Mouse (Mus musculus) spleen, embryonic (tissue): Measurements from ENCODE around the gene Kcnt2.

Experiments used
- CTCF ChIA-PET: fragments of 350-600 bp; sonication (Branson Sonifier 250); formaldehyde crosslinking; loops from one replicate; lab custom pipeline; 2022; lab: Charles Lee

Kcnt2 gene

DNA sequence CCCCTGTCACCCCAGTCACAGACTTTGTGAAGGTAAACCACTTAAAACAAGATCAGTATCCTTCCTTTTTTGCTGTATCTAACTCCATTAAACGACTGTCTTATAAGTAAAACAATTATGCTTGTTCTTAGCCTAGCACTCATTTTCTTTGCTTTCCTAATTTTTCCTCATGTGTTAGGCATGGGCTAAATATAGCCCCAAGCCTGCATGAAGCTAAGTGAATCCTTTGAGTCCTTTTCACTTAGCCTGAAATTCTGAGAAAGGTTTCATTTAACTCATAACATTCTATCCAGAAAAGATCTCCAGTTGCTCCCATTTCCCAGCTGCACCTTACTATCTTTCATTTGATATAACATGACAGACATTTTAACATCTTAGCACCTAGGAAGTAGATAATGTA lies 127.6 kb downstream of the Kcnt2 start:
- CTCF ChIA-PET: no interaction called here

DNA sequence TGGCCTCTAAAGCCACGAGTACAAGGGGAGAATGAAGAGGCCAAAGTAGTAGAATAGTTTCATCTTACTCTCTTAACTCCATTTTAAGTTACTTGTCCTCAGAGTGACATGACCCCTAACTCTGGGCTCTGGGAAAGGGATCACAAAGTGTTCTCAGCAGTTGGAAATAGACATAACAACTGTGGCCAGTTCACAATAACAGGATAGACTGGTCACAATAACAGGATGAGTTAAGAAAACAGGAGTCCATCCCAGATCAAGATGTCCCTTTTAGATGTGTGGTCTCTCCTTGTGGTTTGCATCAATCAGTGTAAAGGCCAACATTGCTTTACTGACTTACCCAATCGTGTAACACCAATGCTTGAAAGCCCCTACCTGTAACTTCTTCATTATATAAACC lies 132.8 kb downstream of the Kcnt2 start:
- CTCF ChIA-PET: no interaction called here

DNA sequence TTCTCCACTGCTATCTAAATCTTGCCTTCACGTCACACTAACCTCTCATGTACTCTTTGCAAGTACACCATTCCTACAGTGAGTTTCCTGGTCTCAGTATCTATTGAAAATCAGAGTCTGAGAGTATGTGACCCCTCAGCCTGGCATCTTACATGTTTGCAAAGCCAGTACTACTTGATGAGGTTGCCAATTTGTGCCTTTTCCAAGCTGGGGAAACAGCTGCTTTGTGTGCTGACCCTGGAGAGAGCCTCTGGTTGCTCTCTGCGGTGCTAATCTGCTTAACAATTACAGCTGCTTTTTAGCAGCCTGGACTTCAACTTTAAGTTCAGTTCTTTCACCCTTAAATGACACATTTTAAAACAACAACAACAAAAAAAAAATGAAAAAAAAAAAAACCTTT lies 133.6 kb downstream of the Kcnt2 start:
- CTCF ChIA-PET: no interaction called here

DNA sequence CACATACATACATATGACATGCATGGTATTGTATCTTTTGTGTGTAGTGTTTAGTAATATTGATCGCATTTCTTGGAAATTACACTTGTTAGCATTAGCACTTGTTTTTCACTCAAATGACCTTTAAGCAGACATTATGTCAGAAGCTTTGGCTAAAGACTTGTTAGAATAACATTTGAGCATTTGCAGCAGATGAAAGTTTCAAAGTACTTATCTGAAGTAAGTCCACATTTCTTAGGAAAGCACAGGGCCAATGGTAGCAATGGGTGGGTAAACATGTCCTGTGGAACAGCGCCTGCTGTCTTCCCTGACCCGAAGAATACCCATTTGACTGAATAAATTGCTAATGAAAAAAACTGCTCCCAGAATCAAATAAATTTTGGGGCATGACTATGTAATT lies 135.1 kb downstream of the Kcnt2 start:
- CTCF ChIA-PET: no interaction called here

DNA sequence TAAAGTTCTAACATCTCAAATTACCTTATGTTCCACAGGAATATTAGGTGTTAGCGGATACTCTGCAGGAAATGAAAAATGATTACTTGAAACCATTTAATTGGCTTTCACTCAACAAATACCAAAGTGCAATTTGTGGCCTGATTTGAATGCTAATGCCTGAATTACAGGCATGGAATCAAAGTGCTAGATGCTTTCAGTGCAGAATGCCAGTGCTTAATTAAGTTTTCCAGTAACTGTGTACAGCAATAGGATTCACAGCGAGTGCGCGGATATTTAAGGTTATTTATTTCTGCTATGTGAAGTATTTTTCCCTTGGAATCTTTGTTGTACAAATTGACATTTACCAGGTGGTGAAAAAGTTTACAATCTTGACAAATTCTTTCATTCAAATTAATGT lies 144.3 kb downstream of the Kcnt2 start:
- CTCF ChIA-PET: no interaction called here

DNA sequence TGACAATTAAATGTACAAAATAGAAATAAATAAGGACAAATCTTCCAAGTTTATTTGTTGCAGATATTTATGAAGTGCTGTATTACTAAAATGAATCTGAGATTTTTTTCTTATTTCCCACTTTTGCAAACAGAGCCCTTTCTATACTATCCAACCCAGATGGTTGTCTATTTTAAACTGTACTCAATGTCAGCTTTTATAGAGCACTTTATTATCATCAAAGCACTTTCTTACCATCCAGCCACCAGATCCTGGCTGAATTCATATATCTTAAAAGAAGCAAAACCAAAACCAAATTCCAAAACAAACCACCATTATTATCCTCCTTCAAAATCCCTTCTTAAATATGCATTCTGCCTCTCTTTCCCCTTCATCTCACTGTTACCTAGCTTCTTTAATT lies 151.8 kb downstream of the Kcnt2 start:
- CTCF ChIA-PET: no interaction called here

DNA sequence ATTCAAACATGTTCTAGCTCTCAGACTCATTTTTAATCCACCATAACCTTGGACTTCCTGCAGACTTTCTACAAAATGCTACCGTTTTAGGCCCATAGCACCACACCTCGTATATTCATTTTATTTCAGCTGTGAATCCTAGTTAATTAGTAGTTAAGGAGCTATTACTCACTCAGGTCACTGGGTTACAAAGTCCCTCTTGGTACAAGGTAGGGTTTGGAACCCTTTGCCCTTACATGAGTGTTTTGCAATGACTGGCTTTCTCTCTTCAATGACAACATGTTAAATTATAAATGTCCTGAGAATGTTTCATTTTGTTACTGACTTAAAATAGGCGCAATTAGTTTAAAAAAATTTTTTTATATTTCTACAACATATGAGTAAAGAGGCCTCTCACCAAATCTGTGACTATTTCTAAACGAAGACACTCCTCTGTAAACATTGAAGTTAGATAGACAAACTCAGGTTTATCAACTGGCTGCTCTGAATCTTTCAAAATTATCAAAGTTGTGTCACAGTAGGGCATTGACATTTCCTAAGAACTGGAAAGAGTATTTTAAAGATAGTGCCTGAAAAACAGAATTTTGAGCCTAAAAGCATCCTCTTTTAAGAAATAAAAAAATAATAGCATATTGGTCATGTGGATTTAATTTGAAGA lies 160.8 kb downstream of the Kcnt2 start:
- CTCF ChIA-PET: no interaction called here

DNA sequence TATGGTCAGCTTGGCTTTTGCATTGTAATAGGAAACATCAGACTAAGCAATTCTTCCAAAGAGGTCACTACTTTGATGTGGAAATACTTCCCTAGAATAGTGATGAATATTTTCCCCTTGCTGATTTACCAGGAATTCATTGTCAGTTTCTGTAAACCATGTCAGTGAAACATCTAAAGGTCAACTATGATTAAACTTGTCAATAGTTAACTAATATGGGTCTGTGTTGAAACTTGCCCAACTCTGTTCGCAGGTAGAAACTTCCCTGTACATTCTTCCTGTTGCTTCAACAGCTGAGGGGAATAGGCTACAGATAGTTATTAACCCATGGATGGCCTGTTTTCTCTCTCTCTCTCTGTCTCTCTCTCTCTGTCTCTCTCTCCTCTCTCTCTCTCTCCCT lies 169.8 kb downstream of the Kcnt2 start:
- CTCF ChIA-PET: no interaction called here

DNA sequence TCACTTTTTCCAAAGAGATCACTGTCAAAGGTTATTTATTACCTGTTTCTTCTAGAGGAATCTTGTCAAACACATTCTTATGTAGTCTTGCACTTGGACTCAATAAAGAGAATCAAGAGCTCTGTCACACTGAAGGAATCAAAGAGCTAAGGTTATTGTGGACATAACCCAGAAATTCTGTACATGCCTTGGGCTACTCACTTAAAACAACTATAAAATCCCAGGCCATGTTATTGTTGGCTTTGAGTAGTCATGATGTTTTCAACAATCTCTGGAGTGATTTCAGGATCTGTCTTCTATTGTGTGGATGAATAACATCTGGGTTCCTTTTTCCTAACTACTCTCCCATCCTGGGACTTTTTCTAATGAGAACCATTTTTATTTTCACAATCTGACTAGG lies 177.0 kb downstream of the Kcnt2 start:
- CTCF ChIA-PET: no interaction called here

DNA sequence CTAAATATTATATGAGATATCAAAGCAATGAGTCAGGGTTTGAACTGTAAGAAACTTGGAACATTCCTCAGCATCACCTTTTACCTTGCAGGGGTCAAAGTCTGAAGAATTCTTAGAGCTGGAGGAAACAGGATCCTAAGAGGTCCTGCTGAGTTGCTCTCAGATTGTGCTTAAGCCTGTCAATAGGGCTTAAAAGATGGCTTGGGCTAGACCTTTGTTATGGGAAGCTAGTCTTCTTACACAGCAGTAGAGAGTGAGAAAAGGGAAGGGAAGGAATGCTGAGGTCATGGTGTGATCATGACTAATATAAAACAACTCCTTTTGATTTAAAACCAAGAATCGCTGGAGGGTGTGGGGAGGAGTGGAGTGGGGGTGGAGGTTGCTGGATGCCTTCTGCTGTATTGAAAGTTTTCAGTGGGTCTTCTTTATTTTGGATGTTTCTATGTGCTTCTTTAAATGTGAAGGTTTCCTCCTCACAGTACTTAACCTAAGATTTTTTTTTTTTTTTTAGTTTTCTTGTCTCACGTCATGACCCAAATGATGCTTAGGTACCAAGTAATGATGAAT lies 183.4 kb downstream of the Kcnt2 start:
- CTCF ChIA-PET: no interaction called here

DNA sequence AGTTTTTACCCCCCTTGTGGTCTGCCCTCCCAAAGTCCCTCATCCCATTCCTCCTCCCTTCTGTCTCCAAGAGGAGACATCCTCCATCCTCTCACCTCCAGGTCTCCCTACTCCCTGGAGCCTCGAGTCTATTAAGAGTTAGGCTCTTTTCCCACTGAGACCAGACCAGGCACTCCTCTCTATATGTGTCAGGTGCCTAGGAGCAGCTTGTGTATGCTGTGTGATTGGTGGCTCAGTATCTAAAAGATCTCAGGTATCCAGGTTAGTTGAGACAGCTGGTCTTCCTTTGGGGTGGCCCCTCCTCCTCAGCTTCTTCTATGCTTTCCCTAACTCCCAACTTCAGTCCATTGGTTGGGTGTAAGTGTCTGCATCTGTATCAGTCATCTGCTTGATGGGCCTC lies 186.1 kb downstream of the Kcnt2 start:
- CTCF ChIA-PET: no interaction called here

DNA sequence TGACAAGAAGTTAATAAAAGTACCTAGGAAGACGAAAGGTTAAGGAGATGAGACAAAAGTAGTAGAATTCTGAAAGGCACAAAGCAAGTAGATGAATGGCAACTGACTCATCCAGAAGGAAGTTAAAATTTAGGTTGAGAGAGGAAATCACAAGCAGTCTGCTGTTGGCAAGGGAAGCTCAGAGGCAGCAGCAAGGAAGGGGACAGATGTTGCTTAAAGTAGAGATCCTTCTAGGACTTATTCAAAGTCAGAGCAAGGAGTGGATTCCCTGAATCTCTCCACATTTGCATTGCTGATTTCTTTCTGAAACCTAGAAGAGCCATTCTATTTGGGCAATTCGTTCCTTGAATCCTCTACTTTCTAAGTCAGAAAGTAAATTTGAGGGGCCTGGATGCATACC lies 188.8 kb downstream of the Kcnt2 start:
- CTCF ChIA-PET: no interaction called here

DNA sequence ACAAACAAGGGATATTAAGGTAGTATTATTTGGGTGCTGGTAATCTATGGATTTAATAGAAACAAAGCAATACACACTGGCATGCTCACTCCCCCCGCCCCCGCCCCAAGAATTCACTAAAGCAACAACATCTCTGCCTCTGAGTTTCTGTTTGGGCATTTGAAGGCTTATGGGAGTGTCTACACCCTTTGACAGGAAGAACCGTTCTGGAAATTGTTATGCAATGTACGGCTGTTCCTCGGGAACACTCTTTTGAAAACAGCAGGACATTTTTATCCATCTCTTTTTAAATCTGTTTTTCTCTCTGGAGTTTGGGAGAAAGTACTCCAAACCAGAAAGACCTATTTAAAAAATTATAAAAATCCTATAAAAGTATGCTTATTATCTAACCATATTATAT lies 192.2 kb downstream of the Kcnt2 start:
- CTCF ChIA-PET: no interaction called here

DNA sequence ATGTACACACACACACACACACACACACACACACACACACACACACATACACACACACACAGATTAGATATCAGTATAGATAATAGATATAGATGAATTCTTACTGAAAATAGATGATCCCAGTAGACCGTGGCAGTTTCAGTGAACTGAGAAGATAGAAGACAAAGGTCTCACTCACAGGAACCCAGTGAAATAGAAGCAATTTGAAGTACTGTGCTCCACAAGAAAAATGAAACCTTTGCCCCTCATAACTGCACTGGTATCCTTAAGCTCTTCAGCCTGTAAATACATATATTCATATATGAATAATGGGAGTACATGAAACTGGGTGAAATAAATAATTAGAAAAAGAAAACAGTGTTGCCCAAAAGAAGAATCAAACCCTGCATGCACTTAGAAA lies 197.9 kb downstream of the Kcnt2 start:
- CTCF ChIA-PET: no interaction called here

DNA sequence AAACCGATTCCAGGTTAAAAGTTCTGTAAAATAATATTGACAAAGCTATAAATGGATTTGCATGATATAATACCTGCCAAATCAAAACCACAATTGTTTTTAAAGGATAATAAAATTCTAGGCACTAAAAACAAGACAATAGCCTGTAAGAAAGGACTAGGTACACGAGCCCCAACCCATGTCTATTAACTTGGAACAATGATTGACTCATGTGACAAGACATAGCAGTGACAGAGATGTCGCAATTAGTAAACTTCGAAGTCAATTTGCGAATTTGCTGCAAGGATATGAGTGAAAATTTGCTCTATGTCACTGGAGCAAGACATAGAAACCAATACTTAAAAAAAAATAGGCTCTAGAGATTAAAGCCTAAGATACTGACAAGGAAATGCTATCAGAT lies 198.4 kb downstream of the Kcnt2 start:
- CTCF ChIA-PET: no interaction called here

DNA sequence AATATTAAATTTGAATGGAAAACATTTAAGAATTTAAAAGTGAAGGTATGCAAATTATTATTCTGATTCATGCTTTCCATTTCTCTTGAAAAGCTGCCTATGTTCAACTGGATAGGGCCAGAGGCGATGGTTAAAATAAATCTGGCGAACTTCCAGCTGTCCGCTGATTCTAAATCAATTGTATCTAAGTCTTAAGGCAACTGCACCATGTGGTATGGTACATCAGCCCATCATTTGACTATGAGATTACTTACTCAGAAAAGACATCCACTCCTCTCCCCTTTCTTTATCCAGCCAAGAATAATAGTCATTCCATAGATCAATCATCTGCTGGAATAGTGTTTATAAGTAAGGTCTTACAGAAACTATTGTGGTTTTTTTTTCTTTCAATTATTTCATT lies 205.5 kb downstream of the Kcnt2 start:
- CTCF ChIA-PET: no interaction called here

DNA sequence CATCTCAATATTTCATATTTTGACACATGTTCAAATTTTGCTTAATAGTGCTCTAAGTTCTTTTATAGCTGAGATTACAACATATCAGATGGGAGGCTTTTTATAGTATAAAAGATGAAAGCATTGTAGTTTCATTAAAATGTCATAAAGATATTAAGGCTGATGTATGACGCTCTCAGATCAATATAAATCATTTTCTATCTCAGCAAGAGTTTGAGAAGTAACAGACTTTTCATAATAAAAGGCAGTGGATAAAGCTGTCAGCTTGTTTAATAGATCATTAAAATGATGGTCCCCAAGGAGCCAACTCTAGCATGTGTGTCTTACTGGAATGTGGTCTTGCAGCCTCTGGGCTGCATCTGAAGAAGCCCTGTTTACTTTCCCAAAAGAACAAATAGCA lies 206.0 kb downstream of the Kcnt2 start:
- CTCF ChIA-PET: no interaction called here

DNA sequence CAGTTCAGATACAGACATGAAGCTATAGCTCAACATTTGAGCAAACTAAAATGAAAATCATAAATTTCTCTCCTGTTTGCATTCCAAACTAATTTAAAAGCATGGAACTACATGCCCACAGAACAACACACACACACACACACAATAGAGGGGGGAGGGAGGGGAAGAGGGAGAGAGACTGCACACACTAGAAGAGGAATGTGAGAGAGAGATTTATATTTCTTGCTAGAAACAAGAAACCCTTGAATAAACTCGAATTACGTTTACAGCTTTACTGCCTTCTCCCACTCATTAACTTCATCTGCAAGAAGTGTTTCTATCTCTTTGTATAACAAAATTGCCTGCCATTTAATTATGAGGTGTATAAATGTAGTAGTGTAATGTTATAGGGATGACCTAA lies 209.9 kb downstream of the Kcnt2 start:
- CTCF ChIA-PET: no interaction called here

DNA sequence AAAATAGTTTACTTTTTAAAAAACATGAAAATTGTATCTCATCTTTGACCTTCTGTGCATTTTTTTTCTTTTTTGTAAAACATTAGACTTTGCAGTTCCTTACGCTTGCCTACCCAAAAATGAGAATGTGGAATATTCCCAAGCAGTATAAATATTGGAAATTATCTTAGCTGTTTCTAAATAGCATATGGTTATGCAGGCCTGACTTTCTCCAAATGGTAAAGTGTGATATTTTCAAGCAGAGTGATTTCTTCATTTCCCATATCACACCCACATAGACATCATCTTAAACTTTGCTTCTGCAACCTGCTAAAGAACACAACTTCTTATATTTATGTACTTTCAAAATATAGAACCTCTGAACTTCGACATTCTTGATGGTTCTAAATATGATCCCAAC lies 210.9 kb downstream of the Kcnt2 start:
- CTCF ChIA-PET: no interaction called here

DNA sequence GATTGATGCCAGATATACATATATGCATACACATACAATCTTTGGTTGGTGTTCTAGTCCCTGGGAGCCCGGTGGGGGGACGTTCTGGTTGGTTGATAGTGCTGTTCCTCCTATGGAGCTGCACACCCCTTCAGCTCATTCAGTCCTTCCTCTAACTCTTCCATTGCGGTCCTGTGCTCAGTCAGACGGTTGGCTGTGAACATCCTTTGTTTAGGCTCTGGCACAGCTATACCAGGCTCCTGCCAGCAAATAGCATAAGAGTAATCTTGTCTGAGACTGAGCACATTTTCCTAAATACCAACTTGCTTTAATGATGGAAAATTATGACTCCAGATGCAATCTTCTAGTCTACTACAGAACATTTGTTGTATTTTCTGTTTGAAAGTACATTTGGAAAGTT lies 222.4 kb downstream of the Kcnt2 start:
- CTCF ChIA-PET: no interaction called here

DNA sequence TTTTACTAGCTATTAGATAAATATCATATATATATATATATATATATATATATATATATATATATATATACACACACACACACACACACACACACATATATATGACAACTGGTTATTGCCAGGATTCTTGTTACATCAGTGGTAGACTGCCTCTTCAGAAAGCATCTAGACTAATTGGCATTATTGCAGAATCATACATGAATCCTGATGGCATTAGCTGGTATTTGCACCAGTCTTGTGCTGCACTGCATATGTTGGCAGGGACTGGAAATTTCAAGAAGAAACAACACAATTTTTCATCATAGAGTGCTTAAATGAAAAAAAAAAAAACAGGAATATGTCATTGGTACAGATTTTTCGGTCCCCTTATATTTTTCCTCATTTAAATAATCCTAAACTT lies 223.6 kb downstream of the Kcnt2 start:
- CTCF ChIA-PET: no interaction called here

DNA sequence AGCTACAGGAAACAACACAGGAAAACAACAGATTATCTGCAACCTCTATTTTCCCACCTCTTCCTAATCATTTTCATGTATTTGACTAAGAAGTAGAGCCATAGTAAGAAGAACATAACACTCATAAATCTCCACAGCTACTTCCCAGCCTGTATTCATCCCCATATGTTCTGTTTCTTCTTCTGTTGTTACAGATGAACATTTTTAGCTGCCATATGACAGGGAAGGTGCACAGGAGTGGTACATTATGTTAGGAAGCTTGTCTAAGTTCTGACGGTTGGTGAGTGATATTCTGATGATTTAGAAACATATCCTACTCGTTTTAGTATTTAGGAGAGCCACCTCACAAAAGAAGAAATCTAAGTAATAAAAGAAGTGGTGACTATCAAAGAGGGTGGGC lies 231.0 kb downstream of the Kcnt2 start:
- CTCF ChIA-PET: no interaction called here

DNA sequence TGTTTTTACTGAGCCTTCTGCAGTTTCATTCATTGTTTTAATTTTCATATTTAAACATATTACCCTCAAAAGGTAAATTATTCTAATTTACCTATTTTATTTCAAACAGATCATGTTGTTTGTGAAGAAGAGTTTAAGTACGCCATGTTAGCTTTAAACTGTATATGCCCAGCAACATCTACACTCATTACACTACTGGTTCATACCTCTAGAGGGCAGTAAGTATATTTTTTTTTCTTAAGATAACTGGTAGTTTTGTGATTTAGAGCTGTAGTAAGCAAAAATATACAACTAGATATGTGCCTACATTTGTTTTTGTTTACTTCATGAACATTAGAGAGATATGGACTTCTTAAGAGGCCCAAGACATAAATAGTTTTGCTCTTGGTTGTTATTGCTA lies 238.1 kb downstream of the Kcnt2 start:
- CTCF ChIA-PET: no interaction called here

DNA sequence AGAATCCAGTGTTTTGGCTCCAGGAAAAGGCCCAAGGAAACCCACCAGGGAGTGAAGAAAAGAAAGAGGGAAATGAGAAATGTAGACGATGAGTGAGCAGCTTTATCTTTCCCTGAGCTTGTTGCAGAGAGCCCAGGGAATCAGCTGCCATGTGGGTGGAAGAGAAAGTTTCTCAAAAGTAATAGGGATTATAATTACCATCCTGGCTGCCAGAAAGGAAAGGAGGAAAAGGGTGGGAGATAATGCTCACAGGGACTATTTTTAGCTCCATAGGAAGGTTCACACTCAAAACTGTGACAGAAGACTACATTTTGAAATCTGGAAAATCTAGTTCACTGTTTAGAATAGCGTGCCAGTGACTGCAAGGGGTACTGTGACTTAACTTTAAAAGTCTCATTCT lies 243.9 kb downstream of the Kcnt2 start:
- CTCF ChIA-PET: no interaction called here
